Mouse (Mus musculus) megakaryocyte progenitor cell, adult 5-6 weeks (primary cell): ENCODE results near the gene Ccdc12. TPM values are rescaled to one million over a fixed set of nuclear protein-coding genes. Genes with fewer than 3 reads are reported as not detected.

Experiments
- total RNA-seq, 2 experiments: library from RNA; stranded (forward) in 1 of 2; stranded (reverse) in 1 of 2; fragments of 157-497, 149-512 nt in 1 of 2; fragments of 200-1000 nt in 1 of 2; gene quantifications; 2 replicates each; pipeline versions ENCODE4 v1.2.3 to v1.2.4; 2015 to 2017

The Ccdc12 gene
- total RNA-seq, 2 experiments from 2014 or later: 92.6 to 112 TPM

Other genes starting within 250 kb of the Ccdc12 start
- 8.6 and 13.0 TPM in 2 replicates for gene Ptpn23, start 248.3 kb upstream of the Ccdc12 start, total RNA-seq (2015)
- 1.5 and 4.0 TPM in 2 replicates for gene Ptpn23, start 248.3 kb upstream of the Ccdc12 start, total RNA-seq (2017)
- gene Ngp, start 236.8 kb upstream of the Ccdc12 start, total RNA-seq (2015): 1,024 and 1,594 TPM in 2 replicates
- gene Ngp, start 236.8 kb upstream of the Ccdc12 start, total RNA-seq (2017): 354 and 557 TPM in 2 replicates
- gene Klhl18, start 179.8 kb upstream of the Ccdc12 start, total RNA-seq (2015): 11.1 and 11.5 TPM in 2 replicates
- 8.4 and 11.4 TPM in 2 replicates for gene Klhl18, start 179.8 kb upstream of the Ccdc12 start, total RNA-seq (2017)
- gene Kif9, start 179.5 kb upstream of the Ccdc12 start, total RNA-seq (2015): 0.77 and 1.4 TPM in 2 replicates
- gene Kif9, start 179.5 kb upstream of the Ccdc12 start, total RNA-seq (2017): 0.87 and 1.7 TPM in 2 replicates
- gene Setd2, start 123.9 kb upstream of the Ccdc12 start, total RNA-seq (2015): 139 and 161 TPM in 2 replicates
- gene Setd2, start 123.9 kb upstream of the Ccdc12 start, total RNA-seq (2017): 113 and 160 TPM in 2 replicates
- gene Nradd, start 32.1 kb upstream of the Ccdc12 start, total RNA-seq (2015): 2.0 and 4.3 TPM in 2 replicates
- 1.9 and 2.2 TPM in 2 replicates for gene Nradd, start 32.1 kb upstream of the Ccdc12 start, total RNA-seq (2017)
- 20.1 and 24.1 TPM in 2 replicates for gene Nbeal2, start 2.3 kb upstream of the Ccdc12 start, total RNA-seq (2015)
- 10.3 and 19.3 TPM in 2 replicates for gene Nbeal2, start 2.3 kb upstream of the Ccdc12 start, total RNA-seq (2017)
- gene Myl3, start 85.4 kb downstream of the Ccdc12 start, total RNA-seq (2015): not detected in 2 replicates
- gene Myl3, start 85.4 kb downstream of the Ccdc12 start, total RNA-seq (2017): not detected in 2 replicates
- gene Pth1r, start 90.6 kb downstream of the Ccdc12 start, total RNA-seq (2015): 0.15 TPM in 1 of 2 replicates, not detected in the other
- gene Pth1r, start 90.6 kb downstream of the Ccdc12 start, total RNA-seq (2017): 0.92 TPM in 1 of 2 replicates, not detected in the other
- not detected in 2 replicates for gene Prss42, start 141.7 kb downstream of the Ccdc12 start, total RNA-seq (2015)
- gene Prss42, start 141.7 kb downstream of the Ccdc12 start, total RNA-seq (2017): not detected in 2 replicates
- gene Prss44, start 157.5 kb downstream of the Ccdc12 start, total RNA-seq (2015): not detected in 2 replicates
- gene Prss44, start 157.5 kb downstream of the Ccdc12 start, total RNA-seq (2017): not detected in 2 replicates
- not detected in 2 replicates for gene Prss43, start 170.2 kb downstream of the Ccdc12 start, total RNA-seq (2015)
- gene Prss43, start 170.2 kb downstream of the Ccdc12 start, total RNA-seq (2017): not detected in 2 replicates
- gene Prss45, start 178.1 kb downstream of the Ccdc12 start, total RNA-seq (2015): not detected in 2 replicates
- gene Prss45, start 178.1 kb downstream of the Ccdc12 start, total RNA-seq (2017): not detected in 2 replicates
- gene Prss46, start 188.0 kb downstream of the Ccdc12 start, total RNA-seq (2015): not detected in 2 replicates
- gene Prss46, start 188.0 kb downstream of the Ccdc12 start, total RNA-seq (2017): not detected in 2 replicates
- gene Prss50, start 201.5 kb downstream of the Ccdc12 start, total RNA-seq (2015): 2.3 and 10.4 TPM in 2 replicates
- gene Prss50, start 201.5 kb downstream of the Ccdc12 start, total RNA-seq (2017): 1.4 and 1.6 TPM in 2 replicates
- gene Als2cl, start 223.4 kb downstream of the Ccdc12 start, total RNA-seq (2015): 0.07 and 0.44 TPM in 2 replicates
- 0.08 and 0.20 TPM in 2 replicates for gene Als2cl, start 223.4 kb downstream of the Ccdc12 start, total RNA-seq (2017)
- gene Tmie, start 223.6 kb downstream of the Ccdc12 start, total RNA-seq (2015): not detected in 2 replicates
- not detected in 2 replicates for gene Tmie, start 223.6 kb downstream of the Ccdc12 start, total RNA-seq (2017)